Mouse (Mus musculus) urinary bladder, postnatal 0 days (tissue): Measurements from ENCODE around the gene Ifnz. TPM values are rescaled to one million over a fixed set of nuclear protein-coding genes. Genes with fewer than 3 reads are reported as not detected.

Experiments used
- polyA plus RNA-seq: library from polyadenylated mRNA; unstranded; fragments of >200 nt; fragmentation: Nextera tagmentation; extraction: Ambion mirVana; gene quantifications from 2 replicates; pipeline ENCODE4 v1.2.1, GENCODE M21; 2015

Gene Ifnz
- polyA plus RNA-seq: 0.17 and 0.28 TPM in 2 replicates

DNA sequence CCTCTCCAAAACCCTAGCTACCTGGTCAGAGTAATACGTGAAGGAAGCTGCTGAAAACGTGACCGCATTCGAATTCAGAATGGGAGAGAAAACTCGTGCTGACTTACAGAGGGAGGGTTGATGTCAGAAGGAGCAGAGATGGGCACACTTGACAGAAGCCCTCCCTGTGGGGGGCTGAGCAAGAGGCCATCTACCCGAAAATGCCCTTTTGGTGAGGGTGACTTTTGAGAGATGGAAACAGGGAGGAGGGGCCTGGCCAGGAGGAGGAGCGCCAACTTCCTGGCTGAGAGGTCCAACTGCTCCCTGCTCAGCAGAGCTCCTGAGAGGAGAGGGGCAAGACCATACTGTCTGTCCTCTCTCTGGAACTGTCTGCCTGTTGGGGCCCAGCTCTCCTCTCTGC lies at the start of gene Ifnz:
Gene Ifnz (plus strand): TSS at position 301 of the 400 bp plus-strand sequence.

DNA sequence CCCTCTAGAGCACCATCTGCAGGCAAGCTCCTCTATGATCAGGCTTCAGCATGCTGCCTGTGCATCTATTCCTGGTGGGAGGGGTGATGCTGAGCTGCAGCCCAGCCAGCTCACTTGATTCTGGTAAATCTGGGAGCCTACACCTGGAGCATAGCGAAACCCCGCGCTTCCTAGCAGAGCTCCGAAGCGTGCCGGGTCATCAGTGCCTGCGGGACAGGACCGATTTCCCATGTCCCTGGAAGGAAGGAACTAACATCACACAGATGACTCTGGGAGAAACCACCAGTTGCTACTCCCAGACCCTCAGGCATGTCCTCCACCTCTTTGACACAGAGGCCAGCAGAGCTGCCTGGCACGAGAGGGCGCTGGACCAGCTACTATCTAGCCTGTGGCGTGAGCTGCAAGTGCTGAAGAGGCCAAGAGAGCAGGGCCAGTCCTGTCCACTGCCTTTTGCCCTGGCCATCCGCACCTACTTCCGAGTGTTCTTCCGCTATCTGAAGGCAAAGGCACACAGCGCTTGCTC lies 27.1 kb upstream of the Ifnz start, which contains the start of gene Gm13271:
Gene Gm13271 (plus strand): TSS at position 51 of the 523 bp plus-strand sequence.

DNA sequence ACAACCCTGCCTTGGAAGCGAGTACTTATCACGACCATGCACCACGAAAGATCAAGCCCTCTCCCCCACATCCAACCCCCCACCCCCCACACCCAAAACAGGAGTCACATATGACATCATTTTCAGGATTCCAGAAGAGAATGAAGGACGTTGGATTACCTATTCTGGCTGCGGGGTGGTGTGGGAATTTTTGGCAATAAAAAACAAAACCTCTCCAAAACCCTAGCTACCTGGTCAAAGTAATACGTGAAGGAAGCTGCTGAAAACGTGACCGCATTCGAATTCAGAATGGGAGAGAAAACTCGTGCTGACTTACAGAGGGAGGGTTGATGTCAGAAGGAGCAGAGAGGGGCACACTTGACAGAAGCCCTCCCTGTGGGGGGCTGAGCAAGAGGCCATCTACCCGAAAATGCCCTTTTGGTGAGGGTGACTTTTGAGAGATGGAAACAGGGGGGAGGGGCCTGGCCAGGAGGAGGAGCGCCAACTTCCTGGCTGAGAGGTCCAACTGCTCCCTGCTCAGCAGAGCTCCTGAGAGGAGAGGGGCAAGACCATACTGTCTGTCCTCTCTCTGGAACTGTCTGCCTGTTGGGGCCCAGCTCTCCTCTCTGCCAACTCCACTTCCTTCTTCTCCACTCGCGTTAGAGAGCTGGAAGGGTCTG lies 22.2 kb upstream of the Ifnz start, which contains the start of gene Gm13283:
Gene Gm13283 (plus strand): TSS at position 510 of the 659 bp plus-strand sequence.

DNA sequence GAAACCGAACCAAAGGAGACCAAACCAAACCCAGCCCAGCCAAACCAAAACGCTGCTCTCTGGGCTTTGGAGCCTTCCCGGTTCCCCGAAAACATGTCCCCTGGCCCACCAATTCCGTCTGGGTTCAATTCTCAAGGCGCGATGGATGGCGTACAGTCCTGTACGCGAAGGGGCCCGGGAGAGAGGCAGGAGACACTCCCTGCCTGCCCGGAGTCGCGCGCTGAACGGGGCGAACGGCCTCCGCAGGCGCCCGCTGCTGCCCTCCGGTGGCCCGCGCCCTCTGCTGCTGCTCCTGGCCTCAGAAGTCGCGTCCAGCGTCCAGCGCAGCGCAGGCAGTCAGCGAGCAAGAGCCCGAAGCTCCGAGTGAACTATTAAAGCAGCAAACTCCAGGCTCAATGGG lies 8.4 kb upstream of the Ifnz start, which contains the start of gene Gm13290:
Gene Gm13290 (plus strand): TSS at position 301 of the 400 bp plus-strand sequence.

DNA sequence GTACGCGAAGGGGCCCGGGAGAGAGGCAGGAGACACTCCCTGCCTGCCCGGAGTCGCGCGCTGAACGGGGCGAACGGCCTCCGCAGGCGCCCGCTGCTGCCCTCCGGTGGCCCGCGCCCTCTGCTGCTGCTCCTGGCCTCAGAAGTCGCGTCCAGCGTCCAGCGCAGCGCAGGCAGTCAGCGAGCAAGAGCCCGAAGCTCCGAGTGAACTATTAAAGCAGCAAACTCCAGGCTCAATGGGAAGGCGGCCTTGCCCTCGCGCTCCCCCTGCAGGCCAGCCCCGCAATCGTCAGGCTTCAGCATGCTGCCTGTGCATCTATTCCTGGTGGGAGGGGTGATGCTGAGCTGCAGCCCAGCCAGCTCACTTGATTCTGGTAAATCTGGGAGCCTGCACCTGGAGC lies 5.3 kb upstream of the Ifnz start, which contains the start of gene Gm13289:
Gene Gm13289 (plus strand): TSS at position 301 of the 400 bp plus-strand sequence.

DNA sequence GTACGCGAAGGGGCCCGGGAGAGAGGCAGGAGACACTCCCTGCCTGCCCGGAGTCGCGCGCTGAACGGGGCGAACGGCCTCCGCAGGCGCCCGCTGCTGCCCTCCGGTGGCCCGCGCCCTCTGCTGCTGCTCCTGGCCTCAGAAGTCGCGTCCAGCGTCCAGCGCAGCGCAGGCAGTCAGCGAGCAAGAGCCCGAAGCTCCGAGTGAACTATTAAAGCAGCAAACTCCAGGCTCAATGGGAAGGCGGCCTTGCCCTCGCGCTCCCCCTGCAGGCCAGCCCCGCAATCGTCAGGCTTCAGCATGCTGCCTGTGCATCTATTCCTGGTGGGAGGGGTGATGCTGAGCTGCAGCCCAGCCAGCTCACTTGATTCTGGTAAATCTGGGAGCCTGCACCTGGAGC lies 2.4 kb upstream of the Ifnz start, which contains the start of gene Gm13272:
Gene Gm13272 (plus strand): TSS at position 301 of the 400 bp plus-strand sequence.

DNA sequence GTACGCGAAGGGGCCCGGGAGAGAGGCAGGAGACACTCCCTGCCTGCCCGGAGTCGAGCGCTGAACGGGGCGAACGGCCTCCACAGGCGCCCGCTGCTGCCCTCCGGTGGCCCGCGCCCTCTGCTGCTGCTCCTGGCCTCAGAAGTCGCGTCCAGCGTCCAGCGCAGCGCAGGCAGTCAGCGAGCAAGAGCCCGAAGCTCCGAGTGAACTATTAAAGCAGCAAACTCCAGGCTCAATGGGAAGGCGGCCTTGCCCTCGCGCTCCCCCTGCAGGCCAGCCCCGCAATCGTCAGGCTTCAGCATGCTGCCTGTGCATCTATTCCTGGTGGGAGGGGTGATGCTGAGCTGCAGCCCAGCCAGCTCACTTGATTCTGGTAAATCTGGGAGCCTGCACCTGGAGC lies 3.5 kb downstream of the Ifnz start, which contains the start of gene Gm13276:
Gene Gm13276 (plus strand): TSS at position 301 of the 400 bp plus-strand sequence.

DNA sequence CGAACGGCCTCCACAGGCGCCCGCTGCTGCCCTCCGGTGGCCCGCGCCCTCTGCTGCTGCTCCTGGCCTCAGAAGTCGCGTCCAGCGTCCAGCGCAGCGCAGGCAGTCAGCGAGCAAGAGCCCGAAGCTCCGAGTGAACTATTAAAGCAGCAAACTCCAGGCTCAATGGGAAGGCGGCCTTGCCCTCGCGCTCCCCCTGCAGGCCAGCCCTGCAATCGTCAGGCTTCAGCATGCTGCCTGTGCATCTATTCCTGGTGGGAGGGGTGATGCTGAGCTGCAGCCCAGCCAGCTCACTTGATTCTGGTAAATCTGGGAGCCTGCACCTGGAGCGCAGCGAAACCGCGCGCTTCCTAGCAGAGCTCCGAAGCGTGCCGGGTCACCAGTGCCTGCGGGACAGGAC lies 6.5 kb downstream of the Ifnz start, which contains the start of gene Gm13277:
Gene Gm13277 (plus strand): TSS at position 231 of the 400 bp plus-strand sequence.

DNA sequence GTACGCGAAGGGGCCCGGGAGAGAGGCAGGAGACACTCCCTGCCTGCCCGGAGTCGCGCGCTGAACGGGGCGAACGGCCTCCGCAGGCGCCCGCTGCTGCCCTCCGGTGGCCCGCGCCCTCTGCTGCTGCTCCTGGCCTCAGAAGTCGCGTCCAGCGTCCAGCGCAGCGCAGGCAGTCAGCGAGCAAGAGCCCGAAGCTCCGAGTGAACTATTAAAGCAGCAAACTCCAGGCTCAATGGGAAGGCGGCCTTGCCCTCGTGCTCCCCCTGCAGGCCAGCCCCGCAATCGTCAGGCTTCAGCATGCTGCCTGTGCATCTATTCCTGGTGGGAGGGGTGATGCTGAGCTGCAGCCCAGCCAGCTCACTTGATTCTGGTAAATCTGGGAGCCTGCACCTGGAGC lies 9.3 kb downstream of the Ifnz start, which contains the start of gene Gm13278:
Gene Gm13278 (plus strand): TSS at position 301 of the 400 bp plus-strand sequence.

DNA sequence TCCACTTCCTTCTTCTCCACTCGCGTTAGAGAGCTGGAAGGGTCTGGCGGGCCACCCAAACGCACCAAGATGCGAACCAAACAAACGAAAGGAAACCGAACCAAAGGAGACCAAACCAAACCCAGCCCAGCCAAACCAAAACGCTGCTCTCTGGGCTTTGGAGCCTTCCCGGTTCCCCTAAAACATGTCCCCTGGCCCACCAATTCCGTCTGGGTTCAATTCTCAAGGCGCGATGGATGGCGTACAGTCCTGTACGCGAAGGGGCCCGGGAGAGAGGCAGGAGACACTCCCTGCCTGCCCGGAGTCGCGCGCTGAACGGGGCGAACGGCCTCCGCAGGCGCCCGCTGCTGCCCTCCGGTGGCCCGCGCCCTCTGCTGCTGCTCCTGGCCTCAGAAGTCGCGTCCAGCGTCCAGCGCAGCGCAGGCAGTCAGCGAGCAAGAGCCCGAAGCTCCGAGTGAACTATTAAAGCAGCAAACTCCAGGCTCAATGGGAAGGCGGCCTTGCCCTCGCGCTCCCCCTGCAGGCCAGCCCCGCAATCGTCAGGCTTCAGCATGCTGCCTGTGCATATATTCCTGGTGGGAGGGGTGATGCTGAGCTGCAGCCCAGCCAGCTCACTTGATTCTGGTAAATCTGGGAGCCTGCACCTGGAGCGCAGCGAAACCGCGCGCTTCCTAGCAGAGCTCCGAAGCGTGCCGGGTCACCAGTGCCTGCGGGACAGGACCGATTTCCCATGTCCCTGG lies 12.2 kb downstream of the Ifnz start, which contains the start of gene Gm13275:
Gene Gm13275 (plus strand): TSS at position 552 of the 740 bp plus-strand sequence.

DNA sequence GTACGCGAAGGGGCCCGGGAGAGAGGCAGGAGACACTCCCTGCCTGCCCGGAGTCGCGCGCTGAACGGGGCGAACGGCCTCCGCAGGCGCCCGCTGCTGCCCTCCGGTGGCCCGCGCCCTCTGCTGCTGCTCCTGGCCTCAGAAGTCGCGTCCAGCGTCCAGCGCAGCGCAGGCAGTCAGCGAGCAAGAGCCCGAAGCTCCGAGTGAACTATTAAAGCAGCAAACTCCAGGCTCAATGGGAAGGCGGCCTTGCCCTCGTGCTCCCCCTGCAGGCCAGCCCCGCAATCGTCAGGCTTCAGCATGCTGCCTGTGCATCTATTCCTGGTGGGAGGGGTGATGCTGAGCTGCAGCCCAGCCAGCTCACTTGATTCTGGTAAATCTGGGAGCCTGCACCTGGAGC lies 15.2 kb downstream of the Ifnz start, which contains the start of gene Gm13279:
Gene Gm13279 (plus strand): TSS at position 301 of the 400 bp plus-strand sequence.

DNA sequence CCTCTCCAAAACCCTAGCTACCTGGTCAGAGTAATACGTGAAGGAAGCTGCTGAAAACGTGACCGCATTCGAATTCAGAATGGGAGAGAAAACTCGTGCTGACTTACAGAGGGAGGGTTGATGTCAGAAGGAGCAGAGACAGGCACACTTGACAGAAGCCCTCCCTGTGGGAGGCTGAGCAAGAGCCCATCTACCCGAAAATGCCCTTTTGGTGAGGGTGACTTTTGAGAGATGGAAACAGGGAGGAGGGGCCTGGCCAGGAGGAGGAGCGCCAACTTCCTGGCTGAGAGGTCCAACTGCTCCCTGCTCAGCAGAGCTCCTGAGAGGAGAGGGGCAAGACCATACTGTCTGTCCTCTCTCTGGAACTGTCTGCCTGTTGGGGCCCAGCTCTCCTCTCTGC lies 17.4 kb downstream of the Ifnz start, which contains the start of gene Gm13285:
Gene Gm13285 (plus strand): TSS at position 301 of the 400 bp plus-strand sequence.

DNA sequence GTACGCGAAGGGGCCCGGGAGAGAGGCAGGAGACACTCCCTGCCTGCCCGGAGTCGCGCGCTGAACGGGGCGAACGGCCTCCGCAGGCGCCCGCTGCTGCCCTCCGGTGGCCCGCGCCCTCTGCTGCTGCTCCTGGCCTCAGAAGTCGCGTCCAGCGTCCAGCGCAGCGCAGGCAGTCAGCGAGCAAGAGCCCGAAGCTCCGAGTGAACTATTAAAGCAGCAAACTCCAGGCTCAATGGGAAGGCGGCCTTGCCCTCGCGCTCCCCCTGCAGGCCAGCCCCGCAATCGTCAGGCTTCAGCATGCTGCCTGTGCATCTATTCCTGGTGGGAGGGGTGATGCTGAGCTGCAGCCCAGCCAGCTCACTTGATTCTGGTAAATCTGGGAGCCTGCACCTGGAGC lies 21.0 kb downstream of the Ifnz start, which contains the start of gene Gm13287:
Gene Gm13287 (plus strand): TSS at position 301 of the 400 bp plus-strand sequence.

DNA sequence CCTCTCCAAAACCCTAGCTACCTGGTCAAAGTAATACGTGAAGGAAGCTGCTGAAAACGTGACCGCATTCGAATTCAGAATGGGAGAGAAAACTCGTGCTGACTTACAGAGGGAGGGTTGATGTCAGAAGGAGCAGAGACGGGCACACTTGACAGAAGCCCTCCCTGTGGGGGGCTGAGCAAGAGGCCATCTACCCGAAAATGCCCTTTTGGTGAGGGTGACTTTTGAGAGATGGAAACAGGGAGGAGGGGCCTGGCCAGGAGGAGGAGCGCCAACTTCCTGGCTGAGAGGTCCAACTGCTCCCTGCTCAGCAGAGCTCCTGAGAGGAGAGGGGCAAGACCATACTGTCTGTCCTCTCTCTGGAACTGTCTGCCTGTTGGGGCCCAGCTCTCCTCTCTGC lies 23.3 kb downstream of the Ifnz start, which contains the start of gene Gm13288:
Gene Gm13288 (plus strand): TSS at position 301 of the 400 bp plus-strand sequence.

DNA sequence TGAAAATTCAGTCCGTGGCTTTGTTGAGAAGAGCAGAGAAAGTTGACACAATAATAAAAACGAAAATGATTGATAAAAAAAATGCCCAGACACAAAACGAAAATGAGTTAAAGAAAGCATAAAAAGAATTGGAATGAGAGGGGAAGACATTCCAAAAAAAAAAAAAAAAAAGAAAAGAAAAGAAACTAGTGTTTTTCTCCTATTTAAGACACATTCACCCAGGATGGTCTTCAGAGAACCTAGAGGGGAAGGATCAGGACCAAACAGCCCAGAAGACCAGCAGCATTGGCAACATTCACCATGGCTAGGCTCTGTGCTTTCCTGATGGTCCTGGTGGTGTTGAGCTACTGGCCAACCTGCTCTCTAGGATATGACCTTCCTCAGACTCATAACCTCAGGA lies 34.0 kb downstream of the Ifnz start, which contains the start of gene Ifna7:
Gene Ifna7 (plus strand): TSS at position 301 of the 400 bp plus-strand sequence.

DNA sequence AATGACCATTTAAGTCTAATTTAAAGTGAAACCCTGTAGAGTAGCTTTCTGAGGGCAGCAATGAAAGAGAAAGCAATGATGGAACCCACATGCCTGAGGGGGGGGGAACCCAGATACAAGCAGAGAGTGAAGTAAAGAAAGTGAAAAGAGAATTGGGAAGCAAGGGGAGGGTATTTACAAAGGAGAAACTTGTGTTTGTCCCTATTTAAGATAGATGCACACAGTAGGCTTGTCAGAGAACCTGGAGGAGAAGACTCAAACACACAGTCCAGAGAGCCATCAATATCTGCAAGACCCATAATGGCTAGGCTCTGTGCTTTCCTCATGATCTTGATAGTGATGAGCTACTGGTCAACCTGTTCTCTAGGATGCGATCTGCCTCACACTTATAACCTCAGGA lies 37.7 kb downstream of the Ifnz start, which contains the start of gene Ifna11:
Gene Ifna11 (plus strand): TSS at position 301 of the 400 bp plus-strand sequence.

DNA sequence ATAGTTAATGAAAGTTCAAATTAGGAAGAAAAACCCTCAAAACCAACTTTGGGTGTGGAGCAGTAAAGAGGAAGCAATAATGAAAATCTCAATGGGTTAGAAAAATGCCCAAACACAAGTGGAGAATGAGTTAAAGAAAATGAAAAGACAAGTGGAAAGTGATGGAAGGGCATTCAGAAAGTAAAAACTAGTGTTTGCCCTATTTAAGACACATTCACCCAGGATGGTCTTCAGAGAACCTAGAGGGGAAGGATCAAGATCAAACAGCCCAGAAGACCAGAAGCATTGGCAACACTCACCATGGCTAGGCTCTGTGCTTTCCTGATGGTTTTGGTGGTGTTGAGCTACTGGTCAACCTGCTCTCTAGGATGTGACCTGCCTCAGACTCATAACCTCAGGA lies 45.2 kb downstream of the Ifnz start, which contains the start of gene Ifna6:
Gene Ifna6 (plus strand): TSS at position 301 of the 400 bp plus-strand sequence.

Other genes with a start within 250 kb of the Ifnz start
- not detected in 2 replicates for gene Ifna15, start 223.9 kb upstream of the Ifnz start, polyA plus RNA-seq
- gene Ifna14, start 210.3 kb upstream of the Ifnz start, polyA plus RNA-seq: not detected in 2 replicates
- not detected in 2 replicates for gene Ifna9, start 189.7 kb upstream of the Ifnz start, polyA plus RNA-seq
- not detected in 2 replicates for gene Ifna12, start 178.8 kb upstream of the Ifnz start, polyA plus RNA-seq
- not detected in 2 replicates for gene C87499, start 147.7 kb upstream of the Ifnz start, polyA plus RNA-seq
- not detected in 2 replicates for gene Ifna13, start 137.7 kb upstream of the Ifnz start, polyA plus RNA-seq
- not detected in 2 replicates for gene Ifna16, start 105.2 kb upstream of the Ifnz start, polyA plus RNA-seq
- not detected in 2 replicates for gene Ifna2, start 98.2 kb upstream of the Ifnz start, polyA plus RNA-seq
- gene Ifnab, start 90.8 kb upstream of the Ifnz start, polyA plus RNA-seq: not detected in 2 replicates
- gene Gm26566, start 60.3 kb upstream of the Ifnz start, polyA plus RNA-seq: 0.34 and 0.37 TPM in 2 replicates
- 47.0 and 61.7 TPM in 2 replicates for gene Klhl9, start 59.7 kb upstream of the Ifnz start, polyA plus RNA-seq
- gene Gm13271, start 27.3 kb upstream of the Ifnz start, polyA plus RNA-seq: not detected in 2 replicates
- 0.28 and 0.35 TPM in 2 replicates for gene Gm13283, start 22.0 kb upstream of the Ifnz start, polyA plus RNA-seq
- gene Gm13290, start 8.3 kb upstream of the Ifnz start, polyA plus RNA-seq: not detected in 2 replicates
- not detected in 2 replicates for gene Gm13289, start 5.2 kb upstream of the Ifnz start, polyA plus RNA-seq
- gene Gm13272, start 2.3 kb upstream of the Ifnz start, polyA plus RNA-seq: not detected in 2 replicates
- not detected in 2 replicates for gene Gm13276, start 3.6 kb downstream of the Ifnz start, polyA plus RNA-seq
- gene Gm13277, start 6.5 kb downstream of the Ifnz start, polyA plus RNA-seq: not detected in 2 replicates
- gene Gm13278, start 9.4 kb downstream of the Ifnz start, polyA plus RNA-seq: not detected in 2 replicates
- gene Gm13275, start 12.4 kb downstream of the Ifnz start, polyA plus RNA-seq: not detected in 2 replicates
- not detected in 2 replicates for gene Gm13279, start 15.3 kb downstream of the Ifnz start, polyA plus RNA-seq
- 1.6 and 1.7 TPM in 2 replicates for gene Gm13285, start 17.5 kb downstream of the Ifnz start, polyA plus RNA-seq
- not detected in 2 replicates for gene Gm13287, start 21.1 kb downstream of the Ifnz start, polyA plus RNA-seq
- 0.21 TPM in 1 of 2 replicates, not detected in the other for gene Gm13288, start 23.4 kb downstream of the Ifnz start, polyA plus RNA-seq
- gene Ifna7, start 34.1 kb downstream of the Ifnz start, polyA plus RNA-seq: not detected in 2 replicates
- not detected in 2 replicates for gene Ifna11, start 37.8 kb downstream of the Ifnz start, polyA plus RNA-seq
- not detected in 2 replicates for gene Ifna6, start 45.3 kb downstream of the Ifnz start, polyA plus RNA-seq
- gene Ifna5, start 53.4 kb downstream of the Ifnz start, polyA plus RNA-seq: not detected in 2 replicates
- gene Ifna4, start 59.7 kb downstream of the Ifnz start, polyA plus RNA-seq: not detected in 2 replicates
- not detected in 2 replicates for gene Ifna1, start 68.0 kb downstream of the Ifnz start, polyA plus RNA-seq
- gene Ifne, start 98.1 kb downstream of the Ifnz start, polyA plus RNA-seq: not detected in 2 replicates